Mouse (Mus musculus): ENCODE results near the gene Axin1. TPM values are rescaled to one million over a fixed set of nuclear protein-coding genes. Genes with fewer than 3 reads are reported as not detected.
A peak's percentile ranks its signal among the peaks of the same experiment; 100 is the strongest.

Axin1 gene
- polyA plus RNA-seq, 1 experiment from 2014 or later, result 8.6 TPM

- Histone ChIP-seq H3K36me3 (ENCODE audit: control insufficient read depth, insufficient read depth, low read length) (0 out of 2 replicates have a peak, but pooled peaks cover 3% of the 10 kb centered on the region), H3K4me3 (ENCODE audit: low read depth, low read length) (no peak overlapping the region)
- WGBS, result 88% methylated on average over 10 of the region's 10 CpGs
Measured at GRCm38 (mm10) chr17:26125226-26125625, 13.3 kb upstream of the Axin1 start.

GRCm38 (mm10) chr17:26131062-26131732, 7.3 kb upstream of the Axin1 start:
- Histone ChIP-seq H3K9ac (ENCODE audit: low read depth, low read length) (no peak overlapping the region), H3K27me3 (ENCODE audit: control insufficient read depth, insufficient read depth, low read length) (no peaks in the 10 kb centered on the region), H3K4me2 (replicated peaks; ENCODE audit: low read depth, low read length) (no peak overlapping the region), H3K4me3 (ENCODE audit: low read depth, low read length) (no peak overlapping the region), H3K36me3 (ENCODE audit: control insufficient read depth, insufficient read depth, low read length) (0 out of 2 replicates have a peak, but pooled peaks cover 3% of the 10 kb centered on the region), H3K9me3 (ENCODE audit: control insufficient read depth, low read length) (no peaks in the 10 kb centered on the region), H3K27ac (ENCODE audit: low read depth, low read length) (no peak overlapping the region), H3K4me1 (replicated peaks; ENCODE audit: control insufficient read depth, insufficient read depth, low read length) (no peaks in the 10 kb centered on the region)
- DNase-seq (ENCODE audit: low spot score) (no peak), ATAC-seq (ENCODE audit: low FRiP score) (peak; percentile 51; the same call in 1 of the 2 replicates)
- 84% methylated on average over 18 of the region's 18 CpGs for whole genome bisulfite sequencing

More at GRCm38 (mm10) chr17:26125226-26125625, 13.3 kb upstream of the Axin1 start:
- Histone ChIP-seq H3K4me2 (replicated peaks; ENCODE audit: low read depth, low read length) (no peak overlapping the region), H3K27ac (ENCODE audit: low read depth, low read length) (no peak overlapping the region), H3K9ac (ENCODE audit: low read depth, low read length) (no peak overlapping the region), H3K9me3 (ENCODE audit: control insufficient read depth, low read length) (no peaks in the 10 kb centered on the region), H3K4me1 (replicated peaks; ENCODE audit: control insufficient read depth, insufficient read depth, low read length) (peaks cover 7% of the 10 kb centered on the region), H3K27me3 (ENCODE audit: control insufficient read depth, insufficient read depth, low read length) (no peaks in the 10 kb centered on the region)
- DNase-seq (ENCODE audit: low spot score) (no peak), ATAC-seq (ENCODE audit: low FRiP score) (no peak)

- H3K27ac ChIP-seq (ENCODE audit: low read depth, low read length), result no peak overlapping the region
- H3K4me1 ChIP-seq (replicated peaks; ENCODE audit: control insufficient read depth, insufficient read depth, low read length), result no peaks in the 10 kb centered on the region
- H3K4me3 ChIP-seq (ENCODE audit: low read depth, low read length), result no peak overlapping the region
- no peaks in the 10 kb centered on the region for H3K9me3 ChIP-seq (ENCODE audit: control insufficient read depth, low read length)
- DNase-seq (ENCODE audit: low spot score), result no peak
- H3K9ac ChIP-seq (ENCODE audit: low read depth, low read length), result no peak overlapping the region
- no peaks in the 10 kb centered on the region for H3K27me3 ChIP-seq (ENCODE audit: control insufficient read depth, insufficient read depth, low read length)
- no peak overlapping the region for H3K4me2 ChIP-seq (replicated peaks; ENCODE audit: low read depth, low read length)
- 0 out of 2 replicates have a peak, but pooled peaks cover 3% of the 10 kb centered on the region for H3K36me3 ChIP-seq (ENCODE audit: control insufficient read depth, insufficient read depth, low read length)
- no peak for ATAC-seq (ENCODE audit: low FRiP score)
- WGBS, result 89% methylated on average over 18 of the region's 18 CpGs
Measured at GRCm38 (mm10) chr17:26131856-26132853, 6.3 kb upstream of the Axin1 start.

- H3K4me2 ChIP-seq (replicated peaks; ENCODE audit: low read depth, low read length), result peak overlapping the region; percentile 87; the same call in 1 of the 2 replicates
- H3K4me1 ChIP-seq (replicated peaks; ENCODE audit: control insufficient read depth, insufficient read depth, low read length), result peaks cover 3% of the 10 kb centered on the region; the same call in 1 of the 2 replicates
- no peak for ATAC-seq (ENCODE audit: low FRiP score)
- no peaks in the 10 kb centered on the region for H3K9me3 ChIP-seq (ENCODE audit: control insufficient read depth, low read length)
- 0 out of 2 replicates have a peak overlapping the region, but pooled peaks have one; percentile 32 for H3K9ac ChIP-seq (ENCODE audit: low read depth, low read length)
- no peaks in the 10 kb centered on the region for H3K36me3 ChIP-seq (ENCODE audit: control insufficient read depth, insufficient read depth, low read length)
- H3K4me3 ChIP-seq (ENCODE audit: low read depth, low read length), result no peak overlapping the region
- H3K27ac ChIP-seq (ENCODE audit: low read depth, low read length), result no peak overlapping the region
- 97% methylated on average over 11 of the region's 11 CpGs for WGBS
- DNase-seq (ENCODE audit: low spot score), result no peak
- H3K27me3 ChIP-seq (ENCODE audit: control insufficient read depth, insufficient read depth, low read length), result no peaks in the 10 kb centered on the region
Measured at GRCm38 (mm10) chr17:26137106-26137750, 1.3 kb upstream of the Axin1 start.

- no peak for DNase-seq (ENCODE audit: low spot score)
- 75% methylated on average over 2 of the region's 2 CpGs for WGBS
- peak; percentile 10; the same call in 1 of the 2 replicates for ATAC-seq (ENCODE audit: low FRiP score)
- 0 out of 2 replicates have a peak overlapping the region, but pooled peaks have one; percentile 7 for H3K27ac ChIP-seq (ENCODE audit: low read depth, low read length)
- peak overlapping the region; percentile 32; the same call in 1 of the 2 replicates for H3K9ac ChIP-seq (ENCODE audit: low read depth, low read length)
- no peaks in the 10 kb centered on the region for H3K27me3 ChIP-seq (ENCODE audit: control insufficient read depth, insufficient read depth, low read length)
- H3K9me3 ChIP-seq (ENCODE audit: control insufficient read depth, low read length), result no peaks in the 10 kb centered on the region
- peak overlapping the region; percentile 87 for H3K4me2 ChIP-seq (replicated peaks; ENCODE audit: low read depth, low read length)
- peak overlapping the region; percentile 92; the same call in 1 of the 2 replicates for H3K4me3 ChIP-seq (ENCODE audit: low read depth, low read length)
- peaks cover 3% of the 10 kb centered on the region; the same call in 1 of the 2 replicates for H3K4me1 ChIP-seq (replicated peaks; ENCODE audit: control insufficient read depth, insufficient read depth, low read length)
- H3K36me3 ChIP-seq (ENCODE audit: control insufficient read depth, insufficient read depth, low read length), result no peaks in the 10 kb centered on the region
Measured at GRCm38 (mm10) chr17:26137751-26138130, 747 bp upstream of the Axin1 start.

GRCm38 (mm10) chr17:26138901-26139381, 453 bp downstream of the Axin1 start:
- Histone ChIP-seq H3K4me3 (ENCODE audit: low read depth, low read length) (peak overlapping the region; percentile 92), H3K9ac (ENCODE audit: low read depth, low read length) (peak overlapping the region; percentile 99), H3K9me3 (ENCODE audit: control insufficient read depth, low read length) (no peaks in the 10 kb centered on the region), H3K4me1 (replicated peaks; ENCODE audit: control insufficient read depth, insufficient read depth, low read length) (peaks cover 3% of the 10 kb centered on the region; the same call in 1 of the 2 replicates), H3K27ac (ENCODE audit: low read depth, low read length) (peak overlapping the region; percentile 91), H3K4me2 (replicated peaks; ENCODE audit: low read depth, low read length) (peak overlapping the region; percentile 87), H3K27me3 (ENCODE audit: control insufficient read depth, insufficient read depth, low read length) (no peaks in the 10 kb centered on the region), H3K36me3 (ENCODE audit: control insufficient read depth, insufficient read depth, low read length) (peaks cover 4% of the 10 kb centered on the region; the same call in 1 of the 2 replicates)
- under 1% methylated on average over 45 of the region's 58 CpGs for WGBS
- DNase-seq (ENCODE audit: low spot score), result peak; percentile 64
- peak; percentile 72 for ATAC-seq (ENCODE audit: low FRiP score)

GRCm38 (mm10) chr17:26142796-26143195, 4.3 kb downstream of the Axin1 start:
- Histone ChIP-seq H3K4me3 (ENCODE audit: low read depth, low read length) (no peak overlapping the region), H3K27me3 (ENCODE audit: control insufficient read depth, insufficient read depth, low read length) (no peaks in the 10 kb centered on the region), H3K9ac (ENCODE audit: low read depth, low read length) (no peak overlapping the region), H3K4me1 (replicated peaks; ENCODE audit: control insufficient read depth, insufficient read depth, low read length) (peaks cover 3% of the 10 kb centered on the region; the same call in 1 of the 2 replicates), H3K4me2 (replicated peaks; ENCODE audit: low read depth, low read length) (no peak overlapping the region), H3K36me3 (ENCODE audit: control insufficient read depth, insufficient read depth, low read length) (peaks cover 6% of the 10 kb centered on the region; the same call in 1 of the 2 replicates), H3K9me3 (ENCODE audit: control insufficient read depth, low read length) (no peaks in the 10 kb centered on the region), H3K27ac (ENCODE audit: low read depth, low read length) (no peak overlapping the region)
- 90% methylated on average over 4 of the region's 4 CpGs for WGBS
- DNase-seq (ENCODE audit: low spot score), result no peak
- no peak for ATAC-seq (ENCODE audit: low FRiP score)

- Histone ChIP-seq H3K4me1 (replicated peaks; ENCODE audit: control insufficient read depth, insufficient read depth, low read length) (peaks cover 3% of the 10 kb centered on the region; the same call in 1 of the 2 replicates), H3K27ac (ENCODE audit: low read depth, low read length) (no peak overlapping the region), H3K27me3 (ENCODE audit: control insufficient read depth, insufficient read depth, low read length) (no peaks in the 10 kb centered on the region), H3K9me3 (ENCODE audit: control insufficient read depth, low read length) (no peaks in the 10 kb centered on the region), H3K9ac (ENCODE audit: low read depth, low read length) (no peak overlapping the region), H3K36me3 (ENCODE audit: control insufficient read depth, insufficient read depth, low read length) (peaks cover 6% of the 10 kb centered on the region; the same call in 1 of the 2 replicates), H3K4me2 (replicated peaks; ENCODE audit: low read depth, low read length) (no peak overlapping the region), H3K4me3 (ENCODE audit: low read depth, low read length) (no peak overlapping the region)
- 93% methylated on average over 5 of the region's 5 CpGs for WGBS
- ATAC-seq (ENCODE audit: low FRiP score) (no peak), DNase-seq (ENCODE audit: low spot score) (no peak)
Measured at GRCm38 (mm10) chr17:26143386-26143785, 4.9 kb downstream of the Axin1 start.
